Mouse (Mus musculus) hematopoietic multipotent progenitor cell, adult 10-12 weeks (in vitro differentiated cells): ENCODE measurements around the gene Olfr536. TPM values are rescaled to one million over a fixed set of nuclear protein-coding genes. Genes with fewer than 3 reads are reported as not detected.

Source experiments
- polyA plus RNA-seq: library from polyadenylated mRNA; stranded (reverse); fragments of >175 nt; gene quantifications from 2 replicates; pipeline ENCODE4 v1.2.3, GENCODE M21; 2012; ENCODE audit warnings: low replicate concordance

The Olfr536 gene
- polyA plus RNA-seq, result not detected in 2 replicates

DNA sequence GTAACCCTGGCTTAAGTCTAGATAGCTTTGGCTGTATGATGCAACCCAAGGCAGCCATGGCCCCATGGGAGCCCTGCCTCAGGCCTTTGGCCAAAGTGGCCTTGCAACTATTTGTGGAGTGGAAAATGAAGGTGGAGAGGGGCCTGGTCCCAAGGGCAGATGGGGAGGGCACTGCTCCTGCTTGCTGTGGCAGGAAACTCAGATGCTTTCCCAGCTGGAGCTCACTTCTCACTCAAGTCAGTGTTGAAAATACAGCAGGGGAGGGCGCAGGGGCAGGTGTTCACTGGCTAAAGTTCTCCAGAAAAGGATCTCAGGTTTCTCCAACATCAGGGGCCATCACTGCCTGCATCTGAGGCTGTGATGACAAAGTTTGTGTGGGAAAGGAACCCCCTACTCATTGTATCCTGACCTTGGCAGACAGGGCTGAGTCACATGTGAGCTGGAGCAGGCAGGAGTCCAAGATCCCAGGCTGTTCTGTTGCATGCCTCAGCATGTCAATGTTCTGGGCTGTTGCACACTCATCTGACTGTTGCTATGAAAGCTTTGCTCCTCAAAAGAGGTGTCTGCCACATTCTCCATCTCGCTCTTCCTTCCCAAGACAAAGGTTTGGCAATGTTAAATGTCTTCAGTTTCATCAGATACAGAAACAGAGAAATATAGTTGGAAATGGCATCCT, at the start of gene Olfr536:
Gene Olfr536 (minus strand): TSS at position 51 of the 676 bp plus-strand sequence.

DNA sequence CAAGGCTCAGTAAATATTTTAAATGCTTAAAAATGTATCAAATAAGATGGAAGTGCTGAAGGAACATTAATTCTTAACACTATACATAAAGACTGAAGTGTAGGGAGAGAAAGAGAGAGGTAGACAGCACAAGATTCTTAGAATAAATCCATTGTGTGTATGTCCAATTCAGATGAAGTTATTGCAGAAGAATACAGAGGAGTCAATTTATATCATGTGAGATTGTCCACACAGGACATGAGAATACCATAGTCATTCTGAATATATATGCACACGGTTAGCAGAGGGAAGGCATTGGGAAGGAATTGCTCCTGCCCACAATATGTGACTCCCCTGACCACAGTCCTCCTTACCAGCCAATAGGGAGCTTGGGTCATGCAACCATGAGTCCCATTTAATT, 23.3 kb downstream of the Olfr536 start, which contains the start of gene Olfr535:
Gene Olfr535 (plus strand): TSS at position 301 of the 400 bp plus-strand sequence.

DNA sequence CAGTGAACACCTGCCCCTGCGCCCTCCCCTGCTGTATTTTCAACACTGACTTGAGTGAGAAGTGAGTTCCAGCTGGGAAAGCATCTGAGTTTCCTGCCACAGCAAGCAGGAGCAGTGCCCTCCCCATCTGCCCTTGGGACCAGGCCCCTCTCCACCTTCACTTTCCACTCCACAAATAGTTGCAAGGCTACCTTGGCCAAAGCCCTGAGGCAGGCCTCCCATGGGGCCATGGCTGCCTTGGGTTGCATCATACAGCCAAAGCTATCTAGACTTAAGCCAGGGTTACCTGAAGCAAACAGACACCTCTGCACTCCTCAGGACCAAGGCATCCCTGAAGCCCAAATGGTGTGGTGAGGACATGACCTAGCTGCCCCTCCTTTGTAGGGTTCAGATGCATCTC, 44.1 kb downstream of the Olfr536 start, which contains the start of gene Olfr533:
Gene Olfr533 (plus strand): TSS at position 301 of the 400 bp plus-strand sequence.

Other genes starting within 250 kb of the Olfr536 start
- gene Olfr525, start 186.5 kb downstream of the Olfr536 start, polyA plus RNA-seq, result not detected in 2 replicates
- gene Olfr527, start 173.4 kb downstream of the Olfr536 start, polyA plus RNA-seq, result not detected in 2 replicates
- 0.21 TPM in 1 of 2 replicates, not detected in the other for gene Olfr60, start 145.7 kb downstream of the Olfr536 start, polyA plus RNA-seq
- gene Olfr530, start 131.1 kb downstream of the Olfr536 start, polyA plus RNA-seq, result not detected in 2 replicates
- not detected in 2 replicates for gene Olfr531, start 104.5 kb downstream of the Olfr536 start, polyA plus RNA-seq
- not detected in 2 replicates for gene Olfr532, start 85.8 kb downstream of the Olfr536 start, polyA plus RNA-seq
- gene Olfr533, start 44.0 kb downstream of the Olfr536 start, polyA plus RNA-seq, result not detected in 2 replicates
- not detected in 2 replicates for gene Olfr535, start 23.2 kb downstream of the Olfr536 start, polyA plus RNA-seq
- not detected in 2 replicates for gene Olfr538, start 60.5 kb upstream of the Olfr536 start, polyA plus RNA-seq
- gene Olfr46, start 93.9 kb upstream of the Olfr536 start, polyA plus RNA-seq, result not detected in 2 replicates
- gene Olfr61, start 121.6 kb upstream of the Olfr536 start, polyA plus RNA-seq, result not detected in 2 replicates
- not detected in 2 replicates for gene Olfr53, start 139.1 kb upstream of the Olfr536 start, polyA plus RNA-seq
- gene Olfr539, start 152.5 kb upstream of the Olfr536 start, polyA plus RNA-seq, result 0.01 TPM in 1 of 2 replicates, not detected in the other
- not detected in 2 replicates for gene Olfr45, start 174.6 kb upstream of the Olfr536 start, polyA plus RNA-seq
- not detected in 2 replicates for gene Olfr541, start 189.9 kb upstream of the Olfr536 start, polyA plus RNA-seq